Mouse (Mus musculus) lung, embryonic 14.5 days (tissue): ENCODE measurements at regions not wholly inside any gene's neighbourhood (a gene's known extent, or its start where the extent isn't known, plus 50 kb on each side); places are given as distances from the start of the nearest gene placed in this dataset.

Source experiments
- ATAC-seq: fragments of 200-750 bp; cut with Nextera tagmentation; 2 replicates; pipeline ENCODE4 v1.8.0; 2017; ENCODE audit warnings: mild to moderate bottlenecking, moderate TSS enrichment, moderate library complexity; ENCODE audit not compliant: insufficient read depth
- DNase-seq: peaks from one replicate; pipeline ENCODE4 v3.0.0-alpha.2; 2015
- H3K27ac ChIP-seq: fragments of 300-500 bp; sonication (generic); 2 replicates; pipeline ENCODE4 v1.5.1; 2014; ENCODE audit warnings: low read depth, mild to moderate bottlenecking, moderate library complexity
- H3K27me3 ChIP-seq: fragments of 300-500 bp; sonication (generic); 2 replicates; pipeline ENCODE4 v1.6.1; 2014; ENCODE audit warnings: low read length, control low read depth; ENCODE audit not compliant: insufficient read depth
- H3K36me3 ChIP-seq: fragments of 300-500 bp; sonication (generic); 2 replicates; pipeline ENCODE4 v1.6.1; 2014; ENCODE audit warnings: control low read depth; ENCODE audit not compliant: insufficient read depth
- H3K4me1 ChIP-seq: fragments of 300-500 bp; sonication (generic); 2 replicates; pipeline ENCODE4 v1.6.1; 2014; ENCODE audit warnings: antibody characterized with exemption, control low read depth; ENCODE audit not compliant: insufficient read depth
- H3K4me2 ChIP-seq: fragments of 300-500 bp; sonication (generic); 2 replicates; pipeline ENCODE4 v1.6.1; 2014; ENCODE audit warnings: mild to moderate bottlenecking
- H3K4me3 ChIP-seq: fragments of 300-500 bp; sonication (generic); 2 replicates; pipeline ENCODE4 v1.5.1; 2014; ENCODE audit warnings: low read depth, low read length
- H3K9ac ChIP-seq: fragments of 300-500 bp; sonication (generic); 2 replicates; pipeline ENCODE4 v1.6.1; 2014
- H3K9me3 ChIP-seq: fragments of 300-500 bp; sonication (generic); 2 replicates; pipeline ENCODE4 v1.6.1; 2016; ENCODE audit warnings: low read depth, low read length, control low read depth
- CTCF ChIP-seq: IDR thresholded peaks from 2 replicates; pipeline ENCODE4 v1.5.1; 2016; ENCODE audit warnings: antibody characterized with exemption, low read depth
- WGBS: fragments of 180-500 bp; shearing (Covaris S2); extraction: QIAGEN DNeasy Blood & Tissue Kit; methylation state at CpG from one replicate; pipeline ENCODE4 v1.1.7; 2014; 5-methylcytosine and 5-hydroxymethylcytosine counted together

DNA sequence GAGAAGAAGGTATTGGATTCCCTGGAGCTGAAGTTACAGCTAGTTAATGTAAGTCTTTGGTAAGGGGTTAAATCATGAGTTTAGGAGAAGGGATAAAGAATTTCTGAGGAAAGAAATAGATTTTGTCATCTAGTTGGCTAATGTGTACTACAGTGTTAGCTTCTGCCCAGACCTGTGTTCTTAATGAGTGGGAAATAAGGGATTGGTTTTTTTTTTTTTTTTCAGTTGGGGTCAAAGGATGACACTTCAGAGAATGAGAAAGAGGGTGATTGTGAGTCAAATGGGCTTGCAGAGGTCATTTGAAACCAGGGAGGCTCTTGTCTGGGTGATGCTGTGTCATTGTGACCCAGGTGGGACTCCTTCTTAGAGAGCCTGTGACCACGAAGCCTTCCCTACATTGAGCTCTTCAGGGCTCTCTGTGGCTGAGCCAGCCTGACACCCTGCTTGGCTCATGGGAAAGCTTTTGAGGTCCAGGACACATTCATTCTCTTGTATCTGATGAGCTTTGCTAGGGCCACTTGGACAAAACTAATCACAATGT lies 246.1 kb downstream of the Rplp1 start:
- Histone ChIP-seq H3K9ac (no peak overlapping the region), H3K9me3 (peaks cover 3% of the 10 kb centered on the region; the same call in 1 of the 2 replicates), H3K4me2 (no peak overlapping the region), H3K27ac (no peak overlapping the region), H3K4me3 (no peak overlapping the region), H3K27me3 (no peaks in the 10 kb centered on the region), H3K36me3 (no peaks in the 10 kb centered on the region), H3K4me1 (no peaks in the 10 kb centered on the region)
- WGBS = 87% methylated on average over 1 of the region's 1 CpGs
- no peak for ATAC-seq
- no peak for TF ChIP-seq CTCF
- DNase-seq = no peak

DNA sequence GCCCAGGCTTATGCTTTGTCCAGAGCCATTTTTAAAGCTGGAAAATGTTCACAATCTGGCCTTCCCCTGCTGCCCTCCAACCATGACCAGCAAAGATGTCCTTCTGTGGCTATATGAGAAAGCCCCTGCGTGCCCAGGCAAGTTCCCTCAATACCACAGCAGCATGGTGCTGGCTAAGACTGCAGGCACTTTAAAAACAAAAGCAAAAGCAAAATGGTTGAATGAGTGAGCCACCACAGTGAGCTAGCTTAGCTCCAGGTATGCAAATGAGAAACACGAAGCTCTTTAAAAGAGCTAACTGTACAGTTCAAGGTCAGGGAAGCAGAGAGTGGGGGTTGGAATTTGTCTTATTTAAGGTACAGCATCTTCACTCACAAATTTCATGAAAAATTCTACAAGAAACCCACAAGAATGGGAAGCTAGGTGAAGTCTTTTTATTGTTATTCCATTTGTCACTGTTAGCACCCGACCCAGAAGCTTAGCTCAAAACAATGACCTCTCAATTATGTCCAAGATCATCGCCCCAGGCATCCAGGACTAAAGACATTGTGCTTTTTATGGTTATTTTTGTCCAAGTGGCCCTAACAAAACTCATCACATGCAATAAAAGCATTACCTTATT lies 246.8 kb downstream of the Rplp1 start:
- 71% methylated on average over 4 of the region's 4 CpGs for WGBS
- Histone ChIP-seq H3K4me3 (no peak overlapping the region), H3K27ac (no peak overlapping the region), H3K9ac (no peak overlapping the region), H3K4me2 (no peak overlapping the region), H3K27me3 (no peaks in the 10 kb centered on the region), H3K36me3 (no peaks in the 10 kb centered on the region), H3K4me1 (no peaks in the 10 kb centered on the region), H3K9me3 (peaks cover 3% of the 10 kb centered on the region; the same call in 1 of the 2 replicates)
- no peak for TF ChIP-seq CTCF
- no peak for ATAC-seq
- no peak for DNase-seq

DNA sequence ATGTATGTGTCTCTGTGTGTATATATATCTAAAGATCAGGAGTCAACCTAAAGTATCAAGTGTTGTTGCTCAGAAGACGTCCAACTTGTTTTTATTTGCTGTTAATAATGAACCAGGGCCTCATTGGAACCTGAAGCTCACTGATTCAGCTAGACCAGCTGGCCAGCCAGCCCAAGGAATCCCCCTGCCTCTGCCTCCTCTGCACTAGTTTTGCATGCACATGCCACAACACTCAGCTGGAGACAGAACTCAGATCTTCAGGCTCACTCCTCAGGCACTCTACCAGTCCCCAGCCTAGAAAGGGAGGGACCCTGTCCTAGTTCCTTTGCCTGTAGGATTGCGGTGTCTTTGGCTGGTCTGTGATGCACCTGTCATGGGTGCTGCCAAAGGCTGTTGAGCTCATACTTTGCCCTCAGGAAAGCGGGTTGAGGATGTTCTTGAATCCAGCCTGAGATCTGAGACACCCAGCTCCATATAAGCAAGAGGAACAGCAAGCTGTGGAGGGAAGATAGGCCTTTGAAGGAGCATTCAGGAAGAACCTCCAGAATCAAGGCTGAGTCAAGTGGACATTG lies 247.5 kb downstream of the Rplp1 start:
- Histone ChIP-seq H3K4me2 (no peak overlapping the region), H3K36me3 (no peaks in the 10 kb centered on the region), H3K27ac (no peak overlapping the region), H3K9ac (no peak overlapping the region), H3K27me3 (no peaks in the 10 kb centered on the region), H3K4me1 (no peaks in the 10 kb centered on the region), H3K9me3 (peaks cover 3% of the 10 kb centered on the region; the same call in 1 of the 2 replicates), H3K4me3 (no peak overlapping the region)
- 71% methylated on average over 3 of the region's 3 CpGs for WGBS
- DNase-seq (no peak), ATAC-seq (no peak)
- no peak for TF ChIP-seq CTCF

DNA sequence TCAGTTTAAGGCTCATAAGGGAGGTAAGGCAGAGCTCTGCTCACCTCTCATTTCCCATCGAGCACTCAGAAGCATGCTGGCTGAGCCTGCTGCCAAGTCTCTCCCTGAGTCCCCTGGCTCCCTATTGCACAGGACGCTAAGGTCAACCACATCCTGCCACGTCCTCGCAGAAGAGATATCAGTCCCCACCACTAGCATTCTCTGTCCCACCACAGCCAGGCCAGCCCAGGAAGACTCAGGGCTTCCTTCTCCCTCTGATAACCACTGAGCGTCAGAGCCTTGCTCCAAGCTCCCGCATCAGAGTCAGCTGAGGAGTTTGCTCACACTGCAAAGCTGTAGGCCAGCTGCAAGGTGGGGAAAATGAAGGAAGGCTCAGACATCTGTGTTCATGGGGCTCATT lies 248.2 kb downstream of the Rplp1 start:
- 64% methylated on average over 6 of the region's 6 CpGs for WGBS
- no peaks in the 10 kb centered on the region for H3K9me3 ChIP-seq
- ATAC-seq (no peak), DNase-seq (no peak)
- no peak overlapping the region for H3K27ac ChIP-seq
- H3K27me3 ChIP-seq = no peaks in the 10 kb centered on the region
- no peaks in the 10 kb centered on the region for H3K36me3 ChIP-seq
- H3K4me3 ChIP-seq = no peak overlapping the region
- no peak overlapping the region for H3K9ac ChIP-seq
- no peak for TF ChIP-seq CTCF
- H3K4me2 ChIP-seq = no peak overlapping the region
- no peaks in the 10 kb centered on the region for H3K4me1 ChIP-seq

DNA sequence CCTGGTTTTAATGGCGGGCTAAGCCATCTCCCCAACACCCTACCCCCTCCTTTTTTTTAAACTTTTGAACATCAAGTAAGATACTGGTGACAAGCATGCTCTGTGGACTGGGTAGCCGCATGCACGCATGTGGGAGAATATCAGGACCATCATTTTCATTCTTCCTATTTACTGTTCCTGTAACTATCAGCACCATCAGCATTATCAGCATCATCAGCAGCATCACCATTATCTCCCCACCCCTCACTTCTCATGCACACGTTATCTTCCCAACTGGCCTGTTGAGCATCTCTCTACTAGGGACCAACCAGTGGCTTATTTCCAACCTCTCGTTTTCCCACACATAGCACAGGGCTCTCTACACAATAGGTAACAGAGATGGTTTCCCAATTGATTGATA lies 249.1 kb downstream of the Rplp1 start:
- no peaks in the 10 kb centered on the region for H3K4me1 ChIP-seq
- DNase-seq (no peak), ATAC-seq (no peak)
- H3K36me3 ChIP-seq = no peaks in the 10 kb centered on the region
- no peaks in the 10 kb centered on the region for H3K9me3 ChIP-seq
- no peaks in the 10 kb centered on the region for H3K27me3 ChIP-seq
- WGBS = 88% methylated on average over 5 of the region's 5 CpGs
- H3K4me2 ChIP-seq = no peak overlapping the region
- H3K27ac ChIP-seq = no peak overlapping the region
- TF ChIP-seq CTCF = no peak
- H3K9ac ChIP-seq = no peak overlapping the region
- no peak overlapping the region for H3K4me3 ChIP-seq

DNA sequence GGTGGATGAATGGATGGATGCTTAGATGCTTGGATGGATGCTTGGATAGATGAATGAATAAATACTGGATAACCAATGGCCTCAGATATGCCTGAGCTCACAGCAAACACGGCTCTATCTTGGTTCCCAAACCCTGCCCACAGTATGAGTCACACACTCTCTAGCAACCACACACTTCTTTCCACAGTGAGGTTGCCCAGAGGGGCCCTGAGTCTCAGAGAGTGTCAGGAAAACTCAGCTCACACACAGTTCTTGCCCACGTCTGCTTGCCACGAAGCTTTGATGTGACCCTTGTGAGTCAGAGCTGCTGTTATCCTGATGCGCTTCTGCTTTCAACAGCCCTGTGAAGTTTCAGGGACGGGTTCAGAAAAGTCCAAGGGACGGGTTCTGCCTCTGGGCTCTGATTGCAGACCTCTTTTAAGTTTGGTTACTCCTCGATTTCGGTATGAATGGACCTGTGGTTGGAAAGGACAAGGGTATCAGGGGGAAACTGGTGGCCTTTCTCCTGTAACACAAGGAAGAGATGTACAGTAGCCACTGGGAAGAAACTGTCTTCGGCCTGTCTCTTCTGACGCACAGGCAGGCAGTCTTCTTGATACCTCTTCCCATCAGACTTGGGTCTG lies 250.2 kb downstream of the Rplp1 start:
- DNase-seq (no peak), ATAC-seq (no peak)
- H3K27ac ChIP-seq = no peak overlapping the region
- no peaks in the 10 kb centered on the region for H3K4me1 ChIP-seq
- H3K9me3 ChIP-seq = no peaks in the 10 kb centered on the region
- TF ChIP-seq CTCF = no peak
- no peak overlapping the region for H3K4me2 ChIP-seq
- no peaks in the 10 kb centered on the region for H3K36me3 ChIP-seq
- WGBS = 78% methylated on average over 10 of the region's 10 CpGs
- H3K4me3 ChIP-seq = no peak overlapping the region
- no peak overlapping the region for H3K9ac ChIP-seq
- no peaks in the 10 kb centered on the region for H3K27me3 ChIP-seq
